Mouse (Mus musculus): ENCODE results near the gene Myo6.

DNA sequence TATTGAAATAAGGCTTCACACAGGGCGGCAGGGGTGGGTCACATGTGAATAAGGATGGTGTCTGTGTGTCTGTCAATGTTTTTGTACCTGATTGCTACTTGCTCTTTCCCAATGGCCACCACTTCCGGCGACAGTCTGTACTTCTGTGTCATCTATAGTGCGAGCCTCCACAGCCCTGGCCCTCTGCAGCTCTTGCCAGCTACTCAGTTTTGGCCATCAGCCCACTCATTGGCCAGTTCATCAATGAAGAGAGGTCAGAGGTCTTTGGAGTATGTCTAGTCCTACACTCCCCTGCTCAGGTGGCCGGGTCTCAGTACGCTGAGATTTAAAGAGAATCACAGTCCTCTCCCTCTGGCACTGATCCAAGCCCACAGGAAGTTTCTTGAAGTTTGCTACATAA, 173.2 kb downstream of the Myo6 start:
- no peak for TF ChIP-seq EP300 (IDR thresholded peaks at IDR 0.05; ENCODE audit: low read depth)
- no peak for TF ChIP-seq CTCF (IDR thresholded peaks at IDR 0.05; ENCODE audit: low read depth)

Measured in liver, embryonic 14.5 days (tissue).